Mouse (Mus musculus) left cerebral cortex, adult 9 months (tissue): ENCODE measurements around the gene Galnt15.
A peak's percentile ranks its signal among the peaks of the same experiment; 100 is the strongest.

ENCODE experiments used
- DNase-seq, 2 experiments: peaks; one replicate each; pipeline ENCODE4 v3.0.0; 2022; ENCODE audit warnings: low spot score in 2 of 2

The Galnt15 gene

DNA sequence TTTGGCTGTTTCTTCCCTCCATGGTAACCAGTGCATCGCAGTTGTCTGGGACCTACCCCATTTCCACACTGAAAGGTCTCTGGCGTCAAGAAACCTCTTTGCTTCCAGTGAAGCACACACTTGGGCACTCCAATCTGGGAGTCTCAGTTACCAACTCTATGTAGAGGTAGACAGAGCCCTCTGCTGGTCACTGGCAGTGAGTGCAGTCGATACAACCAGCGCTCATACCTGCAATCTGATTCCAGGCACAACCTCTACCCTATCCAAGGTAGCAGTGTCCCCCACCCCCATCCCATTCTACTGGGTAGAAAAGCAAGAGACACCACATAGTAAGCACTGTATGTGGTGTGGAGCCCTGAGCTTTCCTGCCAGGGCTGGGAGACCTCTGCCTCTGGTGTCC, 3.7 kb downstream of the Galnt15 start:
- DNase-seq: peak in 1 of 2 experiments; percentile 79

DNA sequence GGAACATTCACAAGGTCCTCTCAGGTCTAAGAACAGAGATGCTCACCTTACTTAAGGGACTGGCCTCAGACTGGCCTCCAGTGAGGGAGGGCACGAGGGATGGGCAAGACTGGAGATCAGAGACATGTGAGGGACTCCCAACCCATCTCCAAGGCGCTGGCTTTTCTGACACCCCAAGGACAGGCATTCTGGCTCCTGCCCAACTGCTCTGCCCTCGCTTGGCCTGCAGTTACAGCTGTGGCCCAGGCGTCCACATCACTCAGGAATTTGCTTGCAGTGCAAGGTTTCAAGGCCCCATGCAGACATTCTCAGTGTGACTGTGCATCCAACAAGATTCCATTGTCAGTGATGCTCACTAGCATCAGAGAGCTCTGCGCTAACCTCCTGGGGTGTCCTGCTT, 7.7 kb downstream of the Galnt15 start:
- DNase-seq: no peak

GRCm38 (mm10) chr14:32037661-32038252, 9.0 kb downstream of the Galnt15 start:
- no peak for DNase-seq

DNA sequence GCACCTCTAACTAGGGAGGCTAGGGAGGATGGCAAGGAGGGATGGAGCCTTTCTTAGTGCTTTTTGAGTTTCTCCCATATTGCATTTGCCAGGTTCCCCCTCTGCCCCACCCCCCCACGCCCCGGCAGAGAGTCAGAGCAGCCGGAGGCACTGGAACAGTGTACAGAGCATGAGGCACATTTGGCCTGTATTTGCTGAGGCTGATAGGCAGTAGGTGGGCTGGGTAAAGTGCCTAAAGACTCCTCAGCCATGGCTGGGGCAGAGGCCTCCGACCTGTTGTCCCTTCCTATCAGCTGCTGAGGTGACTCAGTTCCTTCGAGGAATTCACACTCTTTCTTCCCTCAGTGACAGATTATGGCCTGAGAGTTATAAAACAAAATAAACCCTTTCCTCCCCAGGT, 13.3 kb downstream of the Galnt15 start:
- no peak for DNase-seq

DNA sequence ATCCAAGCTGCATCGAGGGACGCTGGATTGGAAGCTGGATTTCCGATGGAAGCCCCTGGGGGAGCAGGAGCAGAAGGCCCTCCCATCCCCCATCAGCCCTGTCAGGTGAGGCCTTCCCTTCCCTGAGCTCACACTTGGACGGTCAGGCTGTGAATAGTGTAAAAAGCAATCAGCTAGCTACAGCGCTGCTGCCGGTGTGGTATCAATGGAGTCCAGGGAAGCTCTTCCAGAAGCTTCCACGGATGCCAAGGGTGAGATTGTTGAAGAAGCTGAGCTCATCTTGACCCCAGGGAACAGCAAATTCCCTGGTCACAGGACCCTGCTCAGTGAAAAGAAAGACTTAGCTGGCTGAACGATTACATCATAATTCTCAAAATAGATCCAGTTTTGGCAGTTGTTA, 17.6 kb downstream of the Galnt15 start:
- DNase-seq: no peak

GRCm38 (mm10) chr14:32050171-32050570, 21.4 kb downstream of the Galnt15 start:
- no peak for DNase-seq

DNA sequence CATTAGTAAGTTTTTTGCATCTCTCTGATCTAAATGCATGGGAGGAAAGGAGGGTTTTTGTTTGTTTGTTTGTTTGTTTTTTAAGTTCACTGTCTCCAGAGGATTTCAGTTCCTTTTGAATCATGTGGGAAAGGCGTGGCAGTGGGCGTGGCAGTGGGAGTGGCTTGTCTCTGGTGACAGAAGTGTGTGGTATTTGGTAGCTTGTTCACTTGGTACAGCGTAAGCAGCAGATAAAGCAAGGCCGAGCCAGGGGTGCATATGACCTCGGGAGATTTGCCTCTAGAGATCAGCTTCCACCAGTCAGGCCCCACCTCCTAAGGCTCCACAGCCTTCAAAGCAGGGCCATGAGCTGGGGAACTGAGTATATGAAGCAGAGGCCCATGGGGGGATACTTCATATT, 25.1 kb downstream of the Galnt15 start:
- no peak for DNase-seq

DNA sequence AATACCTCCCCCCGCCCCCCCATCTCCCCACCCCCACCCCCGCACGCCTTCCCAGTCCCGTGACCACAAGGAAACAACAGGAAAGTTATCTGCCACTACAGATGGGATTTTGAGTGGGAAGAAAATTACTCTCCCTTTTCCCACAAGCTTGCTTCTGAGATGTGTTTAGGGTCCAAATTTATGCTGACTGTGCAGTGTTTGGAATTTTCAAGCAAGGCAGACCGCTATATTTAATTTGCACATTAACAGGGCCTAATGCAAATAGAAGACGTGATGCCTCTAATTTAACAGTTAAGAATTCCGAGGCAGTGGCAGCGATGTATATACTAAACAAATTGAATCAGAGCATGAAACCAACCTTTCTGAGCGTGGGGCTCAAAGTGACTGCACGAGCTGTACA, 26.0 kb downstream of the Galnt15 start:
- DNase-seq: no peak

DNA sequence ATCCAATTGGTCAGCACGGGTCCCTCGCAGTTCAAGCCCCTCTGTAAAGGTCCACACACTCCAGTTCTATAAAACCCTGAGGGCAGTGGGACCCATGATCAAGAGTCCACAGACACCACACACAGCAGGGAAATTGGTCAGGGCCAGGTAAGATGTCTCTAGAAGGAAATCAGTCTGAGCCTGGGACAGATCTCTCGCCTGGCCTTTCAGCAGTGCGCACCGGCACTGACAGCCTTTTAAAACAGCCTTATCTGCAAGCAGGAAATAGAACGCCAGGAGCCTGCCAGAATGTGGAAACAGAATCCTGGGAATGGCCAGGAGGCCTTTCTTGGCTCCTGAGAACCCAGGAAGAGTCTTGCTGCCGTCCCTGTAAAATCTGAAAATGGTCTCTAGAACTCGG, 27.0 kb downstream of the Galnt15 start:
- no peak for DNase-seq

- no peak for DNase-seq
Observed at GRCm38 (mm10) chr14:32056675-32057074, 27.9 kb downstream of the Galnt15 start.

- DNase-seq: no peak
Observed at GRCm38 (mm10) chr14:32057664-32058063, 28.9 kb downstream of the Galnt15 start.

DNA sequence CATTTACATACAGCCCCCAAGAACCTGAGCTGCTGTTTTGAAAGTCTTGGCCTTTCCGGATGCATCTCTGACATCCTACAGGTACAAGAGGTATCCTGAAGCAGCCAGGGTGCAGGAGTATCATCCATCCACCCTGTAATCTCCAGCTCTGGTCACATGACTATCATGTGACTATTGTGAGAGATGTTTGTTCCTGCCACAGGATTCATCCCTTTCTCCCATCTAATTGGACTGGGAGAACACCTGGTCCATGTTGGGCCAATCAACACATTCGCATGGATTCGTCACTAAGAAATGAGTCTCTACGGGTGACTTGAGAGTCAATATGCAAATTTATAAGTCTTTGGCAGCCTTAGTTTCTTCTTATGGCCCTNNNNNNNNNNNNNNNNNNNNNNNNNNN, 32.6 kb downstream of the Galnt15 start:
- no peak for DNase-seq

- DNase-seq: no peak
Observed at GRCm38 (mm10) chr14:32072807-32073206, 44.0 kb downstream of the Galnt15 start.

GRCm38 (mm10) chr14:32073211-32073685, 44.5 kb downstream of the Galnt15 start:
- DNase-seq: peak; percentile 59 to 77

GRCm38 (mm10) chr14:32073901-32074300, 45.1 kb downstream of the Galnt15 start:
- DNase-seq: no peak

DNA sequence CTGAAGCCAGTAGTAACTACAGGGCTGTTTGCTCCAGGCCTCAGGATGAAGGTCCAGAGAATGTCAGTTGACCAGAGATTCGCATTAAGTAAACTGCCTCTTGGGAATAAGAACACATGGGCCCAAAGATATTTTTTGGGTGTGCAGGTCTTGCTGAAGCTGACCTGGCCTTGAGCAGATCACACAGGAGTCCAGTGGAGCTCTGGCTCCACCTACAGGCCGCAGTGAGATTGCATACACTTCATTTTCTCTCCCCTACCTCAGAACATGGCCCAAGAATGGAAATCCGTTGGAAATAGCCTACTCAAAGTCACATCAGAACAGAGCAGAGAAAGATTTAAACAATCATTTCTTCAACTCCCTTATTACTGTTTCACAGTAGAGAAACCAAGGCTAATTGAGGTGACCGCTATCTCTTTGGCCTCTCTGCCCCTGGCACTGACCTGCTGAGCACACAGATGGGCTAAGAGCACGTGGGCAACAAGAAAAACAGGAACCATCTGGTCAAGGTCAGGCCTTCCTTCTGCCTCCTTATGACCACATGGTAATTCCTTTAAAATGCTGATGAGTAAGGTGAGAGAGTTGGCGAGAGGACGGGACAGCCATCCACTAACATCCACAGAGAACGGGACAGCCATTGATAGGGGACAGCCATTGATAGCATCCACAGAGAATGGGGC, 48.2 kb downstream of the Galnt15 start:
- DNase-seq: peak in 1 of 2 experiments; percentile 55

GRCm38 (mm10) chr14:32081026-32081425, 52.2 kb downstream of the Galnt15 start:
- peak in 1 of 2 experiments; percentile 21 for DNase-seq

GRCm38 (mm10) chr14:32082891-32083290, 54.1 kb downstream of the Galnt15 start:
- no peak for DNase-seq

GRCm38 (mm10) chr14:32083466-32083865, 54.7 kb downstream of the Galnt15 start:
- DNase-seq: no peak

GRCm38 (mm10) chr14:32084761-32085485, 56.1 kb downstream of the Galnt15 start, which contains the start of gene Oxnad1:
TSS of gene Oxnad1 (plus strand) at chr14:32085374.
- no peak for DNase-seq

DNA sequence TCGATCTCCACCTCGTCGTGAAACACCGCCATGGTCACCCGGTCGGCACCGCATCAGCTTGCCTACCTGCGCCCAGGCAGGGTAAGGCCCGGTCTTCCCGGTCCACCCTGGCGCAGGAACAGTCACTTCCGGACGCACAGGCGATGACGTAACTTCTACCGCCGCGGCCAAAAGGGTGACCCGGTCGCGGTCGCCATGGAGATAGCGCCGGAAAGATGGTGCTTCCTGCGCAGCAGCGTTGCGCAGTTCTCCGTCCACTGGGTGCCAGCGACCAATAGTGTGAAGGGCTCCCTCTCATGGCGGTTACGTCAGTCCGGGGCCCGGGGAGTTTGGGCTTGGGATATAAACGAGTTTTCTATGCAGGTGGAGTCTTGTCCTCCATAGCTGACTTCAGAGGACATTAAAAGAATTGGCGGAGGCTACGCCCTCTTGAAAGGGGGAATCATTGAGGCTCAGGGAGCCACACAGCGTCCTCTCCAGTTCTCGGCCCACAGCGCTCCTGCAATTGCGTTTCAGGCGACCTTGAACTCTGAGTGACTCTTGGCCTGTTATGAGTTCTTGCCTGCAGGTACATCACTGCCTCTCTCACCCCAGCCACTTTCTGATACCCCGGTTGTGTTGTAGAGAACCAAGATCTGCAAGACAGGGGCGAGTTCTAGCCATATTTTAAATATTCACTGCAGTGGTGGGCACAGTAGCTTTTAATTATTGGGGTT, 56.9 kb downstream of the Galnt15 start, which contains the start of gene Dph3:
Gene Dph3 (minus strand): TSS at position 244 of the 716 bp plus-strand sequence.
- DNase-seq: peak; percentile 96 to 99

GRCm38 (mm10) chr14:32086226-32086625, 57.4 kb downstream of the Galnt15 start:
- no peak for DNase-seq
